Mouse (Mus musculus) cerebellum, adult 9-10 months (tissue): ENCODE data around the gene Cdc5l.
A peak's percentile ranks its signal among the peaks of the same experiment; 100 is the strongest.
"Not testable (repeated sequence)": the region's sequence is repeated elsewhere in the genome, so short reads cannot be mapped to it uniquely, and the experiment has no call there.

Experiments
- DNase-seq: peaks from one replicate; pipeline ENCODE4 v3.0.0; 2022

Cdc5l gene

GRCm38 (mm10) chr17:45433419-45434261 is at the start of gene Cdc5l:
TSS of gene Cdc5l (minus strand) at chr17:45433737.
- DNase-seq = peak; percentile 99

DNA sequence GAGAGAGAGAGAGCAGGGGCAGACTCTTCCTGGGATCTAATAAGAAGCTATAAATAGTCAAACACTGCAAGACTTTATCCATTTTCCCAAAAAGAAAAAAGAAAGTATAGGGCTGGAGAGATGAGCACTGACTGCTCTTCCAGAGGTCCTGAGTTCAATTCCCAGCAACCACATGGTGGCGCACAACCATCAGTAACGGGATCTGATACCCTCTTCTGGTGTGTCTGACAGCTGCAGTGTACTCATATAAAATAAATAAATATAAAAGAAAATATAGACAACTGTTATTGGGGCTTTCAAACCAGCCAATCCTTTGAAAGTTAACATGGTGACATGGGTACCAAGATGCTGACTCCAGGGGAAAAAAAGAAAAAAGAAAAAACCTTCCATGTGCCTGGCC is 46.9 kb upstream of the Cdc5l start:
- no peak for DNase-seq

- DNase-seq = peak; percentile 89
These were observed 44.8 kb upstream of the Cdc5l start for GRCm38 (mm10) chr17:45478234-45478825.

DNA sequence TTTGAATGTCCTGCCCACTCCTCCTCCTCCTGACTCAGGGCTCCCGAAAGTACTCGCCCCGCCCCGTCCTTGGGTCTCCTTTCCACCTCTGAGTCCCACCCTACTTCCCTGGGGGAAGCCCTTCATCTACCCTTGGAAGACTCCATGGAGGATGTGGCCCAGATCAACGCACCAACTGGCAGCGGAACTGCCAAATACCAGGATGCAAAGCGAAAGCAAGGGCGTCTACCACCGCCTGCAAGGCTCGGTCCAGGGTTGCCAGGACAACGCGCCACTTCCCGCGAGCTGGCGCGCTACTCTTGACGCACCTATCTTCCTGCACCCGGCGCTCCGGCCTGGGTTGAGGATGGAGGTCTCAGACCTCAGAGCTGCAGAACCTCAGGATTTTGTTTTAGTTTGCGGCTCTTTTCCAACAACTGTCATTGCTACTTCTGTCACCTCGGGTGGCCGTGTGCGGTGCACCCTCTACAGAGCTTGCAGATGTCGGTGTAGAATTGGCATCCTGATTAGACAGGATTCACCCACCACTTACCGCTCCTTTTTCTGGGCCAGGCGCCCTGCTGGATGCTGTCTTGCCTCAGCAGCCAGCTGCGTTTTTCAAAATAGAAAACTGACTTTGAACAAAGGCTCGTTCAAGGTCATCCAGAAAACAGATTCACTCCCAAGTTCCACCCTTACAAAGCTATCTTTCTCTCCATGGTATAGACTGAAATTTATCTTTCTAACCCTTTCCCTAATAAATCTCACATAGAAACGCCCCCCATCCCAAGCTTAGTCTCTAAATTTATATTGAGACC is 41.3 kb upstream of the Cdc5l start, which contains the start of gene Spats1:
TSS of gene Spats1 (minus strand) at position 747 of the 797 bp plus-strand sequence.
- peak; percentile 86 for DNase-seq

GRCm38 (mm10) chr17:45474146-45474545 is 40.6 kb upstream of the Cdc5l start:
- no peak for DNase-seq

DNA sequence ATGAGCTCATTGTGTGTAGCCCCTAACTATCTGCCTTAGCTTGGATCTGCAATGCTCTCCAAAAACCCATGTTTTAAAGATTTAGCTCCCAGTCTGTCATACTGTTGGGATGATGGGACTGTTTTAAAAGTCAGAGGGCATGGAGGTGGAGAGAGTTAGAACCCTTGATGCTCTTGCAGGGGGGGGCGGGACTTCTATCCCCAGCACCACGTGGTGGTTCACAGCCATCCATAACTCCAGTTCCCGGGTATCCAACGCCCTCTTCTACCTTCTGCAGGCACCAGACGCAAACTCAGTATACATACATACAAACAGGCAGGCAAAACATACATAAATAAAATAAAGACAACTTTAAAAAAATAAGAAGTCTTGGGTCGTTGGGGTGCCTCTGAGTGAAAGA is 40.1 kb upstream of the Cdc5l start:
- peak; percentile 37 for DNase-seq

GRCm38 (mm10) chr17:45470726-45471125 is 37.2 kb upstream of the Cdc5l start:
- no peak for DNase-seq

DNA sequence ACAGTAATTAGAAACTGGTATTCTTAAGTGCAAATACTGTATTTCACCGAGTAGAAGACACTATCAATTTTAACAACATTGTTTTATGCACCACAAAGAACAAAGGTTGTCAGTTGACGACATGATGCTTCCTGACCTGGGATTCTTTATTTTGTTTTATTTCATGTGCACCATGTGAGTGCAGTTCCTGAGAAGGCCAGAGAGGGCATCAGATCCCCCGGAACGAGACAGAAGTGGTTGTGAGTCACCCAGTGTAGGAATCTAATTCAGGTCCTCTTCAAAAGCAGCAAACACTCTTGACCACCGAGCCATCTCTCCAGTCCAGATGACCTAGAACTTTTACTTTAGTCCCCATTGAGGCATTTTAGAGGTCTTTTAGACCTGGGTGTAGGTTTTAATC is 34.8 kb upstream of the Cdc5l start:
- DNase-seq = no peak

- no peak for DNase-seq
These were observed 33.2 kb upstream of the Cdc5l start for GRCm38 (mm10) chr17:45466701-45467100.

GRCm38 (mm10) chr17:45464255-45464654 is 30.7 kb upstream of the Cdc5l start:
- no peak for DNase-seq

DNA sequence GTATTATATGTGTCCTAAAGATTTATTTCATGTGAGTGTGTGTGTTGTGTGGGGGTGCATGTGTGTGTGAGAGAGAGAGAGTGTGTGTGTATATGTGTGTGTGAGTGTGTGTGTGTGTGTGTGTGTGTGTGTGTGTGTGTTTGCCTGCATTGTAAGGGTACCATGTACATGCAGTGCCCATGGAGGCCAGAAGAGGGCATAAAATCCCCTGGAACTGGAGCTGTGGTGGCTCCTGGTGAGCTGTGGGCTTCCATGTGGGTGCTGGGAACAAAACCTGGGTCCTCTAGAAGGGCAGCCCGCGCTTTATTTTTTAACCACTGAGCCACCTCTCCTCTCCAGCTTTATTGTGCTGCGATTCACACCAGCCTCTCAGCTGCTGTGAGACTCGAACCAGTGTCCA is 29.0 kb upstream of the Cdc5l start:
- no peak for DNase-seq

- DNase-seq = no peak
These were observed 25.5 kb upstream of the Cdc5l start for GRCm38 (mm10) chr17:45459062-45459461.

DNA sequence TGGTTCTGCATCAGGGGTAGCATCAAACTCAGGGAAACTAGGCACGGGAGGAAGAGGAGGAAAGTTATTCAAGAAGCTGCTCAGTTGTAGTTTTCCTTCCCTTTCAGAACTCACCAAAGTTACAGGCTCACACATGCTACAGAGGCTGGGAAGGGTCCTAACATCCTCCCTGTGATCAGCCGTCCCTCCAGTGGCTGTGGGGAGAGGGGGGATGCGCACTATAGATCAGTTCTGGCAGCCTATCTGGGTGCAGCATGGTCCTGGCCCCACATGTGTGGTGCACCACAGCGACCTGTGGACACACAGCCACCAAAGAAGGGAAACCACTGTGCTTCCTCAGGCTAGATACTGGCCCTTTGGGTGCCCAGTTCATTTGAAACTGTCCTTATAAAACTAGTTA is 25.0 kb upstream of the Cdc5l start:
- DNase-seq = no peak

DNA sequence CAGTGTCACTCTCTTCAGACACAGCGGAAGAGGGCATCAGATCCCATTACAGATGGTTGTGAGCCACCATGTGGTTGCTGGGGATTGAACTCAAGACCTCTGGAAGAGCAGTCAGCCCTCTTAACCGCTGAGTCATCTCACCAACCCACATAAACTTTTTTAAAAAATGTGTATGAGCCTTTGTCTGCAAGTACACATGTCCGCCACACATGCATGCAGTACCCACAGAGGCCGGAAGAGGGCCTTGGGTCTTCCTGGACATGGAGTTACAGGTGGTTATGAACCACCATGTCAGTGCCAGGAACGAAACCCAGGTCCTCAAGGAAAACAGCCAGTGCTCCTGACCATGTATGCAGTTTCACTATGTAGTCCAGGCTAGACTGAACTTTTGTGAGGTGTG is 23.9 kb upstream of the Cdc5l start:
- no peak for DNase-seq

DNA sequence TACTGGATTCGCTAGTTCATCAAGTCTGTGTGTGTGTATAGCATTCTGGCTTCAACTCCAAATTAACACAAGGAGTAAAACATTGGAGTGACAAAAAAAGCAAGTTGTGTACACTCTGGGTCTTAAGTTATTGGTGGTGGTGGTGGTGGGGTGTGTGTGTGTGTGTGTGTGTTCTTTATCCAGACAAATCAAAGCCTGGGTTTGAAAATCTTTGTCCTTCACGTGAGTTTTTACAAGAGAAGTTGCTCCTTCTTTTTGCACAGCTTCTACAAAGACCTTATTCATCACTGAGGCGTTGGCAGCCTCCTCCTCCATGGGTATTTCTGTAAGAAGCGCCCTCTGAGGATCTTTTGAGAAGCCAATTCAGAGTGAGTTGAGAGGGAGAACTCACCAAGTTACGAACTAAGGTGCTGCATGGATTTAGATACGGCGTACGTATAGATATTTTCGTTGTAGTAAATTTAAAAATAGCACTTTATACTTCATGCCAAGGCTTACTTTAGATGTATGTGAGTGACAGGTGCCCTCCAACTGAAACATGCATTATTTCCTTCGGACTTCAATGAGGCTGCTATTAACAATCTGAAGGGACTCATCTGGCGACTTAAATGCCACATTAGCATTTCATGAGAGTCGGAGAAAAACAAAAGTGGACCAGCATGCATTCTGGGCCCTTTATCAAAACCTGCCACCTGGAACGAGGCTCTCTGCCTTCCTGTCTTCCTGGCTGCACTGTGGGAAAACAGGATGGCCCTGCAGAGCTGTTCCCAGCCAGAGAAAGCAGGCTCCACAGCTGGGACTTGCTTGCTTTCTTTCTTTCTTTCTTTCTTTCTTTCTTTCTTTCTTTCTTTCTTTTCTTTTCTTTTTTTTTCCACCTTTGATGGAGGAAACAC is 23.0 kb upstream of the Cdc5l start:
- DNase-seq = no peak

- not testable (repeated sequence) for DNase-seq
These were observed 22.2 kb upstream of the Cdc5l start for GRCm38 (mm10) chr17:45455783-45456182.

- no peak for DNase-seq
These were observed 21.3 kb upstream of the Cdc5l start for GRCm38 (mm10) chr17:45454794-45455193.

GRCm38 (mm10) chr17:45452271-45452670 is 18.7 kb upstream of the Cdc5l start:
- no peak for DNase-seq

DNA sequence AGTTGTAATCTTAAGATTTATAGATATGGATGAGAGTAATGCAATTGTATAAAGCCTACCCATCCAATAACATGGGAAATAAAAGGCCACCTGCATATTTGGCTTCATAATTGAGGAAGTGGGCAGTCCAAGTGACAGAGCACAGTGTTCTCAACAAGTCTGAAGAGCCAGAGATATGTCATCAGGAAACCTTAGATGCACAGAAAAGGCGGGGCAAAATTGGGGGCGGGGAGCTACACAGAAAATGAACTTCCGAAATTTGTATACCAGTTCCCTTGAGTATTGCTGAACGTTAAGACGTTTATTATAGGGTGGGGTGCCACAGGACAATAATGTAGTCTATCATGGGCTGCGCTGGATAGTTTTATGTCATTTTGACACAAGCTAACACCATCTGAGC is 16.6 kb upstream of the Cdc5l start:
- DNase-seq = no peak

- DNase-seq = no peak
These were observed 16.0 kb upstream of the Cdc5l start for GRCm38 (mm10) chr17:45449586-45449985.

GRCm38 (mm10) chr17:45447063-45447462 is 13.5 kb upstream of the Cdc5l start:
- DNase-seq = no peak

DNA sequence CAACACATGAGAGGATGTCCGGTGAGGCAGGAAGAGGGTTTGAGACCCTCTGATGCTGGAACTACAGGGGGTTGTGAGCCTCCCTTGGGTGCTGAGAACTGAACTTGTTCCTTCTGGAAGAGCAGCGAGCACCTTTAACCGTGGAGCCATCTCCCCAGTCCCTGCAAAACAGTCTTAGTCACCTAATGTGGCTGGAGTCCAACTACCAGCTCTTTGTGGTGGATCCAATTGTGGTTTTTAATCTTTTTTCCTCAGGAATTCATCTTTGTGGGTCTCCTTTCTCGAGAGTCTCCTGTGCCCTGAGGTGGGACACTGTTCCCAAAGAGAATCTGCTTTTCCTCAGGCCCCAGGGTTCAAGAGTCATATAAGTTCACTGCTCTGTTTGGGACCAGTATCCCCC is 12.4 kb upstream of the Cdc5l start:
- DNase-seq = no peak

DNA sequence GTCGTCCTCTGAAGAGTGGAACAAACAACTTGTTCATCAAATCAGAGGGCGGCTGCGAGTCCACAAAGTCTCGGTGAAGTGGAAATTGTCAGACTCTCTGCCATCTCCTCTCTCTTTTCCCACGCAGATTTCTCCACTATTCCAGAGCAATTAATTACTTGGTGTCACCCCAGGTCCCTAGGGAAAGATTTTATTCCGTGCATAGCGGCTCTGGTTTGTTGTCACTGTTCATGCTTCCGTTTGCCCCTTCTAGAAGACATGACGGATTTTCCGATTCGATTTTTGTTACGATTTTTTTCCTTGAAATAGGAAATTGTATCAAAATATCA is 689 bp upstream of the Cdc5l start:
- peak; percentile 62 for DNase-seq
